Mouse (Mus musculus) adipocyte (in vitro differentiated cells): ENCODE data around the gene Def8.
A peak's percentile ranks its signal among the peaks of the same experiment; 100 is the strongest.
"Not testable (repeated sequence)": the region's sequence is repeated elsewhere in the genome, so short reads cannot be mapped to it uniquely, and the experiment has no call there.

ENCODE experiments used
- DNase-seq: peaks from one replicate; pipeline ENCODE4 v3.0.0-alpha.2; 2016; ENCODE audit warnings: low spot score

The Def8 gene

GRCm38 (mm10) chr8:123433241-123433974 lies 10.1 kb downstream of the Def8 start:
- not testable (repeated sequence) for DNase-seq

GRCm38 (mm10) chr8:123441788-123442187 lies 18.5 kb downstream of the Def8 start:
- DNase-seq, result no peak

GRCm38 (mm10) chr8:123442351-123442750 lies 19.0 kb downstream of the Def8 start:
- no peak for DNase-seq

GRCm38 (mm10) chr8:123442871-123443575 lies 19.7 kb downstream of the Def8 start:
- DNase-seq, result peak; percentile 88

- peak; percentile 21 for DNase-seq
Observed at GRCm38 (mm10) chr8:123443576-123443921, 20.2 kb downstream of the Def8 start.

GRCm38 (mm10) chr8:123444131-123444530 lies 20.8 kb downstream of the Def8 start:
- DNase-seq, result no peak

- peak; percentile 1 for DNase-seq
Observed at GRCm38 (mm10) chr8:123445981-123446380, 22.7 kb downstream of the Def8 start.

GRCm38 (mm10) chr8:123446799-123447198 lies 23.5 kb downstream of the Def8 start:
- DNase-seq, result peak; percentile 1

- peak; percentile 1 for DNase-seq
Observed at GRCm38 (mm10) chr8:123450783-123451182, 27.5 kb downstream of the Def8 start.

GRCm38 (mm10) chr8:123451747-123452146 lies 28.4 kb downstream of the Def8 start:
- DNase-seq, result not testable (repeated sequence)

- DNase-seq, result peak; percentile 22
Observed at GRCm38 (mm10) chr8:123452149-123452548, 28.8 kb downstream of the Def8 start.

GRCm38 (mm10) chr8:123453291-123453690 lies 30.0 kb downstream of the Def8 start:
- no peak for DNase-seq

GRCm38 (mm10) chr8:123453951-123454350 lies 30.6 kb downstream of the Def8 start:
- no peak for DNase-seq

- no peak for DNase-seq
Observed at GRCm38 (mm10) chr8:123454559-123454958, 31.2 kb downstream of the Def8 start.

- DNase-seq, result peak; percentile 34
Observed at GRCm38 (mm10) chr8:123463651-123464050, 40.3 kb downstream of the Def8 start.

- DNase-seq, result no peak
Observed at GRCm38 (mm10) chr8:123467476-123467875, 44.1 kb downstream of the Def8 start.

- not testable (repeated sequence) for DNase-seq
Observed at GRCm38 (mm10) chr8:123472991-123473390, 49.7 kb downstream of the Def8 start.

- DNase-seq, result not testable (repeated sequence)
Observed at GRCm38 (mm10) chr8:123474549-123474948, 51.2 kb downstream of the Def8 start.

- DNase-seq, result no peak
Observed at GRCm38 (mm10) chr8:123476911-123477736, 53.8 kb downstream of the Def8 start.

- DNase-seq, result peak; percentile 76
Observed at GRCm38 (mm10) chr8:123477737-123478258, 54.5 kb downstream of the Def8 start, which contains the start of gene Afg3l1. TSS of gene Afg3l1 (plus strand) at chr8:123477903.

GRCm38 (mm10) chr8:123478456-123479218 lies 55.3 kb downstream of the Def8 start:
- DNase-seq, result peak; percentile 34
